Mouse (Mus musculus) midbrain, embryonic 10.5 days (tissue): Measurements from ENCODE around the gene Gorab. TPM values are rescaled to one million over a fixed set of nuclear protein-coding genes. Genes with fewer than 3 reads are reported as not detected.
A peak's percentile ranks its signal among the peaks of the same experiment; 100 is the strongest.

Source experiments
- DNase-seq: peaks from one replicate; pipeline ENCODE4 v3.0.0-alpha.2; 2017; ENCODE audit warnings: low spot score
- H3K27ac ChIP-seq: fragments of 300-500 bp; sonication (generic); replicated peaks from 2 replicates; pipeline ENCODE4 v1.5.1; 2016; ENCODE audit warnings: mild to moderate bottlenecking
- H3K27me3 ChIP-seq: fragments of 300-500 bp; sonication (generic); 2 replicates; pipeline ENCODE4 v1.6.1; 2016; ENCODE audit warnings: low read depth, mild to moderate bottlenecking; ENCODE audit not compliant: poor library complexity, severe bottlenecking
- H3K36me3 ChIP-seq: fragments of 300-500 bp; sonication (generic); 2 replicates; pipeline ENCODE4 v1.6.1; 2016; ENCODE audit warnings: mild to moderate bottlenecking, moderate library complexity
- H3K4me1 ChIP-seq: fragments of 300-500 bp; sonication (generic); 2 replicates; pipeline ENCODE4 v1.6.1; 2016
- H3K4me3 ChIP-seq: fragments of 300-500 bp; sonication (generic); 2 replicates; pipeline ENCODE4 v1.5.1; 2016; ENCODE audit warnings: mild to moderate bottlenecking, moderate library complexity
- H3K9me3 ChIP-seq: fragments of 300-500 bp; sonication (generic); replicated peaks from 2 replicates; pipeline ENCODE4 v1.6.1; 2016; ENCODE audit warnings: mild to moderate bottlenecking
- WGBS: fragments of 180-500 bp; shearing (Covaris S2); methylation state at CpG from one replicate; pipeline ENCODE4 v1.1.7; 2016; 5-methylcytosine and 5-hydroxymethylcytosine counted together
- polyA plus RNA-seq: library from polyadenylated mRNA; unstranded; fragments of >200 nt; fragmentation: Nextera tagmentation; extraction: Ambion mirVana; gene quantifications from 2 replicates; pipeline ENCODE4 v1.2.1, GENCODE M21; 2016

Gorab gene
- polyA plus RNA-seq: 23.8 and 26.0 TPM in 2 replicates

DNA sequence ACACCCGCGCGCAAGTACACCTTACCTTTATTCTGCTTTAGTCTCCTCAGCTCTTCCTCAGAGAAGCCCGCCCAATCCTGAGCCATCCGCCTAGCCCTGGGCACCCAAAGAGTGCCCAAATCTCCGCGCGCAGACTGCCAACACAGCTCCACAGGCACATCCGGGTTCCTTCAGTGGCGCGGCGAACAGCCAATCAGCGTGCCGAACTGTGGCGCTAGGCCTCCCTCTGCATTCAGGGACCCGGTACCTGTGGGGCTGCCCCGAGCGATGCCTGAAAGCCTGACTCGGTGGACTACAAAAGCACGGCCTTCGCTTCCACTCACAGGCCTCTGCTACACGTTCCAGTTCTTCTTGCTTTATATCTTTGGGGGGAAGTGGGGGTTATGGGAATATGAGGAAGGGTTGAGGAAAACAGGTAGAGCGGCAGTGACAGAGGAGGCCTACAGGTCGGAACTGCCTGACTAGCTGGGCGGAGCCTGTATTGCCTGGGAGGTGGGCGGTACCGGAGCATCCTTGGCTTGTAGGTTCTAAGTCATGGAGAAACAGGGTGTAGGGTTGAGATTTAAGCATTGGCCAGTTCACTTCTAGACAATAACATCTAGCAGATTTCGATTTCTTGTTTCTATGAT is at the start of gene Gorab:
Gorab (minus strand) TSS at position 172 of the 629 bp plus-strand sequence.
- DNase-seq: peak; percentile 95
- Histone ChIP-seq H3K27ac (peak within 1 kb of the TSS; percentile 98), H3K27me3 (no peaks in the 10 kb centered on the region), H3K4me1 (peaks cover 12% of the 10 kb centered on the region), H3K4me3 (peak within 1 kb of the TSS; percentile 86), H3K36me3 (no peaks in the 10 kb centered on the region), H3K9me3 (no peaks in the 10 kb centered on the region)
- WGBS: under 1% methylated on average over 28 of the region's 28 CpGs

DNA sequence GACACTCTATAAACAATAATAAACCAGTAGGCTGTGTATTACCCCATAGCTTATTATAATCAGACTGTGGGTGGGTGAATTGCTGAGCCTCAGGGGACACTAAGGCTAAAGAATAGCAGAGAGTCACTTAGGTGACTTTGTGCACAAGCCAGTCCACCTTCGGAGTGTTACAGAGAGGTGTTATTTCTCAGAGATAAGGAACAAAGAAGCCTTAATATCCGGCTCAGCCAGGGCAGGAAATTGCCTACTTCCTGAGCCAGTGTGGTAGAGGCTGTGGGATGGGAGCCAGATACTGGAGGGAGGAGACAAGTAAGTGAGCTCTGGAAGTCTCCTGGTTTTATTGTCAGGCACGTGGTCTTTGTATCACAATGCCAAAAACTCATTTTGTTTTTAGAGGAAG is 40.4 kb upstream of the Gorab start:
- no peaks in the 10 kb centered on the region for H3K9me3 ChIP-seq
- WGBS: 63% methylated on average over 3 of the region's 3 CpGs
- H3K4me1 ChIP-seq: no peaks in the 10 kb centered on the region
- H3K36me3 ChIP-seq: no peaks in the 10 kb centered on the region
- H3K27me3 ChIP-seq: no peaks in the 10 kb centered on the region
- no peak overlapping the region for H3K27ac ChIP-seq
- H3K4me3 ChIP-seq: no peak overlapping the region
- no peak for DNase-seq

DNA sequence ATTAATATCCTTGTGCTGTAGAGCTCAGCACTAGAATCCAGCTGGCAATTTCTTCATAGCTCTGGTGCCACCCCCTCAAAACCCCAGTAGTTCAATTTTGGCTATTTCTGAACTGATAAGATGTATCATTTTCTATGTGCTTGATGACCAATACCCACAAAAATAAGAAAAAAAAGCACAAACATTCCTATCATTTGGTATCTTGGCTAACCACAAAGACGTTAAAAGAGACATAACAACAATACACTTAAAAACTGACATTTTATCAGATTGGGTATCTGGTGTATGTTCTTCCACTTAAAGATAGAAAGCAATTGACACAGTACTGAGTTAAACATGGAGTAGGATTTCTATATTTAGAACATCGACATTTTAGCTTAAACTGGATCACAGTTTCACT is 35.5 kb upstream of the Gorab start:
- no peaks in the 10 kb centered on the region for H3K4me1 ChIP-seq
- H3K27ac ChIP-seq: no peak overlapping the region
- no peak overlapping the region for H3K4me3 ChIP-seq
- WGBS: 95% methylated on average over 2 of the region's 2 CpGs
- H3K36me3 ChIP-seq: no peaks in the 10 kb centered on the region
- H3K27me3 ChIP-seq: no peaks in the 10 kb centered on the region
- no peak for DNase-seq
- H3K9me3 ChIP-seq: no peaks in the 10 kb centered on the region

DNA sequence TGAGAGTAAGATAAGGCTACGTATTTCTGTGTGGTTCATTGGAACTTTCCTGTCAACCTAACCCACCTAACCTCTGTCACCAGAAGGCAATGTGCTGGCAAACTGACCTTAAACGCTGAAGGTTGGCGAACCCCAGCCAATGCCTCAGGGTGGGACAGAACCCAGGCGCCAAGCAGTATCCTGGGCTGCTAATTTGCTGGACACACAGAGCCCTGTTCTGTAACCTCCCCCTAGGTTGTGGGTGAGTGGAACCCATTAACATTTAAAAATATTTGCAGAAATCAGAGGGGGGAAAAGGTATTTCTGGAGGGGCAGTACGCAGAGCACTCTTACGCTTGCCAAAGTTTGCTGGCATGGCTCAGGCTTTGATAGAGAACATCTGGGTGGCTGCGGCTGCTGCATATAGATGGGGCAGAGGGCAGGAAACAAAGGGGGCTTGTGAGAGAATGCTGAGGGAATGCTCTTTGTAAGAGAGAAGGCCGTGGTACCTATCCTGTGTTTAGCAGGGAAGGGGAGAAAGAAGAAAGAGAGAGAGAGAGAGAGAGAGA is 20.1 kb upstream of the Gorab start:
- Histone ChIP-seq H3K9me3 (no peaks in the 10 kb centered on the region), H3K36me3 (no peaks in the 10 kb centered on the region), H3K27ac (no peak overlapping the region), H3K4me3 (no peak overlapping the region), H3K27me3 (no peaks in the 10 kb centered on the region), H3K4me1 (0 out of 2 replicates have a peak, but pooled peaks cover 3% of the 10 kb centered on the region)
- no peak for DNase-seq
- 69% methylated on average over 8 of the region's 8 CpGs for WGBS

DNA sequence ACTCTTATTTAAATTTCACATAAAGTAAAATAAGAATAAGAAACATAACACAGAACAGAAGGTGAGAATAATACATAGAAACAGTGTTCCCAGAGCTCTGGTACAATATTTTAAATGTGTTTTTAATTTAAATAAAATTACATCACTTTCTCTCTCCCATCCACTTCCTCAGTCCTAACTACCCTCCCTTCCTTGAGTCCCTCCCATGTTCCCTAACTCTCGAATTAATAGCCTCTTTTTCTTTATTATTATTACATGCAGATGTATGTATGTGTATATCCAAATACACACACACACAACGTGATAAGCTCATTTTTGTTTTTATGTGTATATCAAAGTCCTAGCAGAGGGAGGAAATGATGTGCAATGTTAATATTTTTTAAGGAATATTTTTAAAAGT is 13.7 kb upstream of the Gorab start:
- DNase-seq: no peak
- Histone ChIP-seq H3K4me3 (no peak overlapping the region), H3K27ac (no peak overlapping the region), H3K9me3 (no peaks in the 10 kb centered on the region), H3K36me3 (no peaks in the 10 kb centered on the region), H3K4me1 (no peaks in the 10 kb centered on the region), H3K27me3 (no peaks in the 10 kb centered on the region)
- 75% methylated on average over 2 of the region's 2 CpGs for WGBS

DNA sequence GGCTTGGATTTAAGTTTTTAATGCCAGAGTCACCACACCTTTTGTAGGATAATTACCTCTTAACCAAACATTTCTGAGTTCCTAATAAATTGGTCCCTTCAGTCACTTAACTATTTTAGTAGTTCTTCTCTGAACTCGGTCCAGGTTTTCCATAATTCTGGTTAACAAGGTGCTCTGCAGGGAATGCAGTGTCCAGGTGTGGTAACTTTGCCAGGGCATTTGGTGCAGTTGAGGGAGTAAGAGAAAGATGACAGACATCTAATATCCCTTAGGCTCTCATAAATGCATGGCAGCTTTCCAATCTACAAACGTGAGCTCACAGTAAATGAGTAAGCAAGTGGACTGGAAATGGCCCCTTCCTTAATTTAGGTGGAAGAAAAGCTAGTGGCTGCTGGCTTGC is 10.7 kb upstream of the Gorab start:
- no peaks in the 10 kb centered on the region for H3K36me3 ChIP-seq
- H3K27ac ChIP-seq: no peak overlapping the region
- no peaks in the 10 kb centered on the region for H3K4me1 ChIP-seq
- no peaks in the 10 kb centered on the region for H3K27me3 ChIP-seq
- H3K4me3 ChIP-seq: no peak overlapping the region
- H3K9me3 ChIP-seq: no peaks in the 10 kb centered on the region
- WGBS: 82% methylated on average over 2 of the region's 2 CpGs
- no peak for DNase-seq

DNA sequence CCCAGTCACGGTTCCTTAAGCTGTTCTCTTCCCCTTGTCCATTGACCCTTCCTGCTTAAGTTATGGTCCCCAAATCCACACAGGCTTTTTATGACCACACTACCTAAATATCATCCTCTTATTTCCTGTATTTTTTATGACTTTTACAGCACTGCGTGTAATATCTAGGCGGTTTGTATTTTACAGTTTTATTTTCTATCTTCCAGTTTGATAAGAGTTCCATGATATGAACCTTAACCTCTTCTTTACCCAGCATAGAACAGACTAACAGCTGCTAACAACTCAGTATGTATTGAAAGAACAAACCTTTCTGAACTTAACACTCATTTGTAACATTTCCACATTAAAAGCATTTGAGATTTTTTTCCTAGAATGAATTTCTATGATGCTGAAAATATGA is 2.7 kb upstream of the Gorab start:
- 75% methylated on average over 3 of the region's 3 CpGs for WGBS

DNA sequence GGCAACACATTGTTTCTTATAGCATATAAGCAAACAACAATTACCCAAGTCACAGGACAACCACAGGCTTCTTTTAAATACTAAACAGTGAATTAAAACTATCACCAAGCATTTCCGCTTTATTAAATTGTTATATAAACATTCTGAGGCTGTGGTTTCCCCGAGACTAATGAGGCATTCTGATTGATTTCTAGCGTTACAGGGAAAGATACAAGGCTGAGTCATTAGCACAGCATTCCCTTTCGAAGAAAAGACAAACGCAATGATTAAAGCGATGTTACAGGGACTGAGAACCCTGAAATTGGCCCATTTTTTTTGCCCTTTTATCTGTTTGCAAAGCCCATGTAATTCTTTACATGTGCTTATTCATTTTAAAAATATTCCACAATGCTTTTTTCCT is 12.1 kb downstream of the Gorab start:
- Histone ChIP-seq H3K4me3 (no peak overlapping the region), H3K36me3 (peaks cover 85% of the 10 kb centered on the region), H3K27ac (no peak overlapping the region), H3K27me3 (no peaks in the 10 kb centered on the region), H3K9me3 (no peaks in the 10 kb centered on the region), H3K4me1 (no peaks in the 10 kb centered on the region)
- 89% methylated on average over 6 of the region's 6 CpGs for WGBS
- DNase-seq: no peak

More for the DNA sequence above, 2.7 kb upstream of the Gorab start:
- Histone ChIP-seq H3K9me3 (no peaks in the 10 kb centered on the region), H3K27me3 (no peaks in the 10 kb centered on the region), H3K36me3 (no peaks in the 10 kb centered on the region), H3K27ac (no peak overlapping the region), H3K4me1 (peaks cover 12% of the 10 kb centered on the region), H3K4me3 (no peak overlapping the region)
- DNase-seq: no peak

DNA sequence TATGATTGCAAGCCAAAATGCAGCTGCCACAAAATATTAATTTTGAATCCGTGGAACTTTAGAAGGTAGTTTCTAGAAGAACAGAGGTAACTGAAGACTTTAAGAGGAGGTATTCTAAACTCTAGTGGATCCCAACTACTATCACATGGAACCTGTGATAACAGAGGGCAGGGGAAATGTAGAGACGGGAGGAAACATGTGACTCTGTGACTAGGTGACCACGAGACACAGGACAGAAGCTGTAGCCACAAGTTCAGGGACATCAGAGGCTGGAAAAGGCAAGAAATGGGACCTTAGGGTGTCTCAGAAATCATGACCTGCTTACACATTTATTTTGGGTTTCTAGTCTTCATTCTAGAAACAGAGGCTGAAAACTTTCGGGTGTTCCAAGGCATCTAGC is 13.4 kb downstream of the Gorab start:
- DNase-seq: no peak
- WGBS: 88% methylated on average over 4 of the region's 4 CpGs
- Histone ChIP-seq H3K4me3 (no peak overlapping the region), H3K36me3 (peaks cover 85% of the 10 kb centered on the region), H3K9me3 (no peaks in the 10 kb centered on the region), H3K27ac (no peak overlapping the region), H3K27me3 (no peaks in the 10 kb centered on the region), H3K4me1 (no peaks in the 10 kb centered on the region)

DNA sequence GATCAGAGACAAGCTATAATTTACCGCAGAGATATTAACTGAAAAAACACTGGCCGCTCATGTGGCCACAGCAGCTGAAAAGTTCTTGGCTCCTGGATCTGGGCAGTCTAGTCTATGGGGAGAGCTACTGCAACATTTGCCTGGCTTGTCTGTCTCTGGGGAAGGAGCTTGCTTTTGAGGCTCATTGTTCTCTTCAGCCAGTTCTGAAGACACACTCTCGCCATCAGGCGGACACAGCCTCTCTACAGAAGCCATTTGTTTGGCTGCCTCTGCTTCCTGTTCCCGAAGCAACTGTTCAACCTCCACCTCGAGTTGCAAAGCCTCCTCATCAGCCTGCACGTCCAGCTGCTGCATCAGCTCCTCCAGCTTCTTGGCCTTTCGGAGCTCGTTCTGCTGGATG is 17.3 kb downstream of the Gorab start:
- Histone ChIP-seq H3K4me1 (no peaks in the 10 kb centered on the region), H3K4me3 (no peak overlapping the region), H3K27me3 (no peaks in the 10 kb centered on the region), H3K36me3 (peaks cover 62% of the 10 kb centered on the region), H3K9me3 (no peaks in the 10 kb centered on the region), H3K27ac (no peak overlapping the region)
- 92% methylated on average over 9 of the region's 9 CpGs for WGBS
- DNase-seq: no peak

DNA sequence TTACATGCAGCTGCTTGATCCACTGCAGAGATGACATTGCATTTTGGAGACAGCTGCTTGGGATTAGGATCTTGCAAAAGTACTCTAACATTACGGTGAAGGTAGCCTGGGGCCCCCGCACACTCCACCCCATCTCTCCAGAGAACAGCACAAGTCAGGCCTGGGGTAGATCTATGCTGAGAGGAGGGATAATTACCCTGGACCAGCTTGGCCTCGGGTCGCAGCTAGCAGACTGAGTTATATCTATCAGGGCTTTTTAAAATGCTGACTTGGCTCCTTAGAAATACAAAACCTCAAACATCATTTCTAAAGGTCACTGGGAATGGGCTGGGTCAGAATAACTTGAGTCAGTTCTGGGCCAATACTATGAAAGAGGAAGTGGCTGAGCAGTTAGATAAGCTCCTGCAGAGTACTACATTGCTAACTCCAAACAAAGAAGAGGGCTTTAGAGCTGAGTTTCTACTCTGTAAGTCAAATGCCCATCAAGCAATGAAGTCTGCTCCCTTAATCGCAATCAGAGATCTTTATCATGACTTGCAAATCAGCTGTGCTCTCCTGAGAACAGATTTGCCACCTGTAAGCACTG is 19.9 kb downstream of the Gorab start:
- DNase-seq: no peak
- Histone ChIP-seq H3K36me3 (peaks cover 47% of the 10 kb centered on the region), H3K4me1 (peaks cover 5% of the 10 kb centered on the region; the same call in 1 of the 2 replicates), H3K27me3 (no peaks in the 10 kb centered on the region), H3K4me3 (no peak overlapping the region), H3K9me3 (no peaks in the 10 kb centered on the region), H3K27ac (no peak overlapping the region)
- WGBS: 83% methylated on average over 5 of the region's 5 CpGs

DNA sequence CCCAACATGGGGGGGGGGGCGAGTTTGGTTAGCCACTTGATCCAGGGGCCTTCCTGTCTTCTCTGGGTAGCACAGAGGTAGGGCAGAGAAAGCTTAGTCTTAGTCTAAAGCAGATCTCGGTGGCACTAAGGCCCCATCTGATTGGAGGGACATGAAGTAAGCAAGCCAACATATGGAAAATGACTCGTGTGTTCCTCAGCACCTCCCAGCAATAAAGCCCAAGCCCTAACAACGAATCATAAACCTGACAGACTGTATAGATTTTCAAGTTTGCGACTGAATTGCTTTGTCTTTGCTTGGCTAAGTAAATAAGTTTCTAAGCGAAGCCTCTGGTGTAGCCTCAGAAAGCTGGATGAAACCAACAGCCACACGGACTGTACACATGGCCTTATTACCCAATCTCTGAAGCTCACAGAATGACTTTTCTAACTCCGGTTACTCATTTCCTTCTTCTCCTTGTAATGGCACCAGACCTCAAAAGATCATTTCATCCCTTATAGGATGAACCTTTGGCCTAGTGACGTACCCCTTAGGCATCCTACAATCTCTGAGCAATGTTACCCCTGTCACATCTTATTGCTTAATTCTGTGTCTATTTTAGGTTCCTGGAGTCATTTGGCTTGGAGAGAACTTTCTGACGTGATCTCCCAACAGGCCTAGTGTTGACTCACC is 21.3 kb downstream of the Gorab start:
- Histone ChIP-seq H3K27me3 (no peaks in the 10 kb centered on the region), H3K4me1 (peaks cover 5% of the 10 kb centered on the region; the same call in 1 of the 2 replicates), H3K27ac (no peak overlapping the region), H3K9me3 (no peaks in the 10 kb centered on the region), H3K4me3 (no peak overlapping the region), H3K36me3 (peaks cover 37% of the 10 kb centered on the region)
- DNase-seq: no peak
- WGBS: 91% methylated on average over 10 of the region's 10 CpGs

DNA sequence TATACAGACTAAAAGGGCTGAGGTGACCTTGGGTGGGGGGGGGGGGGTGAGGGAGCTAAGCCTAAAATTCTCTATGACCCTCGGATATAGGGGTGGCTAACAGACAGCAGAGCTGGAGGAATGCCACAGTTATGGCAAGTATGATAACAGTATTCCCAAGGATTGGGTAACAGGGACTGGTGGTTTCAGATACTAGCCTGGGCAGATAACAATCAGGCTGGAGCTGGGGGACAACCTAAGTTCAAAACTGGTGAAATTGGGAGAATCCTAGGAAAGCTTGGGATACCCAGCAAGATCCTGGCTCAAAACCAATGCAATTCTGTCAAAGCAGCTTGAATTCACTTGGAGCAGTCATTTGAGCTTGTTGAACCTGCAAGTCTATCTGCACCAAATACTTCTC is 22.9 kb downstream of the Gorab start:
- H3K4me1 ChIP-seq: peaks cover 5% of the 10 kb centered on the region; the same call in 1 of the 2 replicates
- H3K36me3 ChIP-seq: peaks cover 21% of the 10 kb centered on the region
- no peak overlapping the region for H3K4me3 ChIP-seq
- no peaks in the 10 kb centered on the region for H3K27me3 ChIP-seq
- WGBS: 76% methylated on average over 1 of the region's 1 CpGs
- H3K27ac ChIP-seq: no peak overlapping the region
- H3K9me3 ChIP-seq: no peaks in the 10 kb centered on the region
- no peak for DNase-seq
